ENCODE assay signal across 8 mouse cellular contexts in genomic region chr19:9134746-9135511, GRCm38 (mm10). TPM values are rescaled to one million over a fixed set of nuclear protein-coding genes. Genes with fewer than 3 reads are reported as not detected.
A peak's percentile ranks its signal among the peaks of the same experiment; 100 is the strongest.
DNase-seq lines count a peak whose midpoint lies in the region; ATAC-seq lines count a peak whose summit lies in the region.
"Had no signal": no experiment of that assay in that cellular context is flagged by ENCODE, and none has a peak within 500 bp of the region (broad histone marks: within the 10 kb centered on the region; RNA-seq: fewer than 3 reads in every experiment).

No protein-coding gene starts in this region.

- H3K9ac ChIP-seq in midbrain, embryonic 11.5 days (ENCODE audit: low read length) = peak overlapping the region; percentile 78
- H3K9ac ChIP-seq in stomach, embryonic 15.5 days = peak overlapping the region; percentile 33

- DNase-seq in NIH3T3 (ENCODE audit: low read depth) = peak; percentile 47
- peak; percentile 56 for DNase-seq in embryo, embryonic 10.5 days (ENCODE audit: low spot score)
- DNase-seq in heart, postnatal 14 days = peak; percentile 22 to 27
- DNase-seq in limb, embryonic 10.5 days (ENCODE audit: low spot score) = peak; percentile 61
- peak; percentile 88 for DNase-seq in midbrain, embryonic 11.5 days (ENCODE audit: low spot score, missing footprints)

- no peaks in the 10 kb centered on the region for H3K9me3 ChIP-seq in limb, embryonic 10.5 days (replicated peaks)
- no peaks in the 10 kb centered on the region for H3K9me3 ChIP-seq in midbrain, embryonic 11.5 days (ENCODE audit: control insufficient read depth, low read length)
- no peaks in the 10 kb centered on the region for H3K9me3 ChIP-seq in stomach, embryonic 15.5 days

- H3K4me2 ChIP-seq in midbrain, embryonic 11.5 days = peak overlapping the region; percentile 97
- H3K4me2 ChIP-seq in stomach, embryonic 15.5 days = peak overlapping the region; percentile 98

- no peaks in the 10 kb centered on the region for H3K27me3 ChIP-seq in limb, embryonic 10.5 days (ENCODE audit: low read depth, poor library complexity, severe bottlenecking)
- H3K27me3 ChIP-seq in midbrain, embryonic 11.5 days (ENCODE audit: control insufficient read depth, insufficient read depth, low read length) = no peaks in the 10 kb centered on the region
- H3K27me3 ChIP-seq in stomach, embryonic 15.5 days (replicated peaks) = no peaks in the 10 kb centered on the region

- peak overlapping the region; percentile 87 for H3K27ac ChIP-seq in limb, embryonic 10.5 days
- H3K27ac ChIP-seq in midbrain, embryonic 11.5 days (ENCODE audit: low read depth, low read length) = no peak overlapping the region
- H3K27ac ChIP-seq in stomach, embryonic 15.5 days = no peak overlapping the region

- 2% methylated on average over 35 of the region's 37 CpGs for WGBS in limb, embryonic 10.5 days
- 2% methylated on average over 35 of the region's 37 CpGs for WGBS in midbrain, embryonic 11.5 days
- WGBS in stomach, embryonic 15.5 days = under 1% methylated on average over 36 of the region's 37 CpGs

- peak; percentile 45 for ATAC-seq in CD4-positive, CD25-positive, alpha-beta regulatory T cell, adult 4 months
- peak; percentile 88 for ATAC-seq in midbrain, embryonic 11.5 days (ENCODE audit: low FRiP score)
- peak; percentile 37 for ATAC-seq in stomach, embryonic 15.5 days (ENCODE audit: insufficient read depth, low FRiP score, low read depth)

- peaks cover 9% of the 10 kb centered on the region; the same call in 1 of the 2 replicates for H3K4me1 ChIP-seq in limb, embryonic 10.5 days
- no peaks in the 10 kb centered on the region; the same call in 1 of the 2 replicates for H3K4me1 ChIP-seq in midbrain, embryonic 11.5 days (ENCODE audit: control insufficient read depth, insufficient read depth, low read length)
- no peaks in the 10 kb centered on the region; the same call in 1 of the 2 replicates for H3K4me1 ChIP-seq in stomach, embryonic 15.5 days

- H3K4me3 ChIP-seq in limb, embryonic 10.5 days = peak overlapping the region; percentile 78
- H3K4me3 ChIP-seq in midbrain, embryonic 11.5 days (ENCODE audit: low read depth, low read length) = peak overlapping the region; percentile 69
- H3K4me3 ChIP-seq in stomach, embryonic 15.5 days (replicated peaks) = peak overlapping the region; percentile 76

- intact Hi-C loops in heart, postnatal 14 days (cut with DNase I) = no loop called here

- H3K36me3 ChIP-seq in limb, embryonic 10.5 days = no peaks in the 10 kb centered on the region
- H3K36me3 ChIP-seq in midbrain, embryonic 11.5 days (ENCODE audit: control insufficient read depth, insufficient read depth, low read length) = no peaks in the 10 kb centered on the region
- H3K36me3 ChIP-seq in stomach, embryonic 15.5 days = no peaks in the 10 kb centered on the region

RNA-seq across cellular contexts. Expression of gene Asrgl1, which starts 0.5 kb away (rescaled TPM):
- polyA plus RNA-seq in CD4-positive, CD25-positive, alpha-beta regulatory T cell, adult 4 months (2017; shearing (Covaris generic)) = 10 to 100 TPM; 33.5 to 34.3 TPM
- 10 to 100 TPM; 20.0 to 29.3 TPM for total RNA-seq in heart, postnatal 14 days (2021)
- 16.9 and 20.7 TPM in 2 replicates for polyA plus RNA-seq in limb, embryonic 10.5 days (2016; fragmentation: Nextera tagmentation; extraction: Ambion mirVana)
- polyA plus RNA-seq in midbrain, embryonic 11.5 days (2014; fragmentation: Nextera tagmentation; extraction: Ambion mirVana) = 13.5 and 14.2 TPM in 2 replicates
- 13.7 and 16.4 TPM in 2 replicates for polyA plus RNA-seq in stomach, embryonic 15.5 days (2015; fragmentation: Nextera tagmentation; extraction: Ambion mirVana)

RNA-seq across cellular contexts. Expression of gene Scgb1a1, which starts 47.2 kb away (rescaled TPM):
- polyA plus RNA-seq in CD4-positive, CD25-positive, alpha-beta regulatory T cell, adult 4 months (2017; shearing (Covaris generic)) = not detected
- total RNA-seq in heart, postnatal 14 days (2021) = 100 to 1,000 TPM in 1 of 2 experiments, not detected in 1; 233 TPM
- polyA plus RNA-seq in limb, embryonic 10.5 days (2016; fragmentation: Nextera tagmentation; extraction: Ambion mirVana) = not detected in 2 replicates
- polyA plus RNA-seq in midbrain, embryonic 11.5 days (2014; fragmentation: Nextera tagmentation; extraction: Ambion mirVana) = not detected in 2 replicates
- polyA plus RNA-seq in stomach, embryonic 15.5 days (2015; fragmentation: Nextera tagmentation; extraction: Ambion mirVana) = not detected in 2 replicates
- total RNA-seq: left cerebral cortex, postnatal 36 days had no signal

Comparison
In these comparisons a context has a peak if more than half of its experiments do, and no peak if none do; other contexts are left out.
1. ATAC-seq: peak in every context shown above with its lines; median percentile 88 in midbrain, embryonic 11.5 days; 45 in CD4-positive, CD25-positive, alpha-beta regulatory T cell, adult 4 months; 37 in stomach, embryonic 15.5 days.
2. DNase-seq: peak in every context shown above with its lines; median percentile 88 in midbrain, embryonic 11.5 days; 61 in limb, embryonic 10.5 days; 56 in embryo, embryonic 10.5 days; 47 in NIH3T3; 24 in heart, postnatal 14 days.